Mouse (Mus musculus): ENCODE measurements around the gene Asphd2.
"Not testable (repeated sequence)": the region's sequence is repeated elsewhere in the genome, so short reads cannot be mapped to it uniquely, and the experiment has no call there.

Gene Asphd2

GRCm38 (mm10) chr5:112394779-112395443 is at the start of gene Asphd2:
Gene Asphd2, minus strand, starts transcription at chr5:112394866.
- in situ Hi-C loops (cut with MboI; ENCODE audit: unreplicated experiment in 2 of 2): no loop called here

GRCm38 (mm10) chr5:112438535-112438934 is 43.9 kb upstream of the Asphd2 start:
- in situ Hi-C loops (cut with MboI; ENCODE audit: unreplicated experiment in 2 of 2): loop anchor here in 1 of 2 experiments (25.0 kb wide), 1 partner anchor 1424 kb away; no protein-coding TSS in a partner anchor

- in situ Hi-C loops (cut with MboI; ENCODE audit: unreplicated experiment in 2 of 2): loop anchor here (5.0 to 25.0 kb wide), 4 partner anchors 624 to 1429 kb away; no protein-coding TSS in a partner anchor
Measured at GRCm38 (mm10) chr5:112433004-112433403, 38.3 kb upstream of the Asphd2 start.

- in situ Hi-C loops (cut with MboI; ENCODE audit: unreplicated experiment in 2 of 2): loop anchor here (5.0 to 25.0 kb wide), 4 partner anchors 625 to 1430 kb away; no protein-coding TSS in a partner anchor
Measured at GRCm38 (mm10) chr5:112432033-112432432, 37.4 kb upstream of the Asphd2 start.

GRCm38 (mm10) chr5:112431120-112431775 is 36.6 kb upstream of the Asphd2 start:
- in situ Hi-C loops (cut with MboI; ENCODE audit: unreplicated experiment in 2 of 2): loop anchor here (5.0 to 25.0 kb wide), 4 partner anchors 626 to 1431 kb away; no protein-coding TSS in a partner anchor

GRCm38 (mm10) chr5:112428944-112429343 is 34.3 kb upstream of the Asphd2 start:
- in situ Hi-C loops (cut with MboI; ENCODE audit: unreplicated experiment in 2 of 2): loop anchor here (5.0 to 25.0 kb wide), 7 partner anchors 62 to 1433 kb away; partner anchors contain the start of genes 1700069L16Rik (in 1 of the 2), Hps4 (in 1 of the 2) and Srrd (in 1 of the 2)

- in situ Hi-C loops (cut with MboI; ENCODE audit: unreplicated experiment in 2 of 2): loop anchor here (5.0 to 25.0 kb wide), 7 partner anchors 60 to 1435 kb away; partner anchors contain the start of genes 1700069L16Rik (in 1 of the 2), Hps4 (in 1 of the 2) and Srrd (in 1 of the 2)
Measured at GRCm38 (mm10) chr5:112427283-112427682, 32.6 kb upstream of the Asphd2 start.

- in situ Hi-C loops (cut with MboI; ENCODE audit: unreplicated experiment in 2 of 2): loop anchor here (5.0 to 25.0 kb wide), 7 partner anchors 59 to 1436 kb away; partner anchors contain the start of genes 1700069L16Rik (in 1 of the 2), Hps4 (in 1 of the 2) and Srrd (in 1 of the 2)
Measured at GRCm38 (mm10) chr5:112426635-112427034, 32.0 kb upstream of the Asphd2 start.

GRCm38 (mm10) chr5:112419535-112419934 is 24.9 kb upstream of the Asphd2 start:
- in situ Hi-C loops (cut with MboI; ENCODE audit: unreplicated experiment in 2 of 2): no loop called here

GRCm38 (mm10) chr5:112418023-112418422 is 23.4 kb upstream of the Asphd2 start:
- in situ Hi-C loops (cut with MboI; ENCODE audit: unreplicated experiment in 2 of 2): no loop called here

GRCm38 (mm10) chr5:112416673-112417072 is 22.0 kb upstream of the Asphd2 start:
- in situ Hi-C loops (cut with MboI; ENCODE audit: unreplicated experiment in 2 of 2): no loop called here

- in situ Hi-C loops (cut with MboI; ENCODE audit: unreplicated experiment in 2 of 2): not testable (repeated sequence)
Measured at GRCm38 (mm10) chr5:112412781-112413180, 18.1 kb upstream of the Asphd2 start.

GRCm38 (mm10) chr5:112411514-112412335 is 17.1 kb upstream of the Asphd2 start:
- in situ Hi-C loops (cut with MboI; ENCODE audit: unreplicated experiment in 2 of 2): no loop called here

- in situ Hi-C loops (cut with MboI; ENCODE audit: unreplicated experiment in 2 of 2): no loop called here
Measured at GRCm38 (mm10) chr5:112411072-112411471, 16.4 kb upstream of the Asphd2 start.

- in situ Hi-C loops (cut with MboI; ENCODE audit: unreplicated experiment in 2 of 2): no loop called here
Measured at GRCm38 (mm10) chr5:112409274-112409673, 14.6 kb upstream of the Asphd2 start.

- in situ Hi-C loops (cut with MboI; ENCODE audit: unreplicated experiment in 2 of 2): no loop called here
Measured at GRCm38 (mm10) chr5:112406017-112406416, 11.4 kb upstream of the Asphd2 start.

- in situ Hi-C loops (cut with MboI; ENCODE audit: unreplicated experiment in 2 of 2): no loop called here
Measured at GRCm38 (mm10) chr5:112402437-112402836, 7.8 kb upstream of the Asphd2 start.

- in situ Hi-C loops (cut with MboI; ENCODE audit: unreplicated experiment in 2 of 2): no loop called here
Measured at GRCm38 (mm10) chr5:112399284-112399683, 4.6 kb upstream of the Asphd2 start.

GRCm38 (mm10) chr5:112396066-112396465 is 1.4 kb upstream of the Asphd2 start:
- in situ Hi-C loops (cut with MboI; ENCODE audit: unreplicated experiment in 2 of 2): no loop called here

- in situ Hi-C loops (cut with MboI; ENCODE audit: unreplicated experiment in 2 of 2): no loop called here
Measured at GRCm38 (mm10) chr5:112394415-112394763, 277 bp downstream of the Asphd2 start.

Measured in v-Abl transformed pro-B cells (cell line).